Mouse (Mus musculus) hindbrain, embryonic 14.5 days (tissue): Measurements from ENCODE around the gene Ms4a4d. TPM values are rescaled to one million over a fixed set of nuclear protein-coding genes. Genes with fewer than 3 reads are reported as not detected.

Source experiments
- polyA plus RNA-seq: library from polyadenylated mRNA; unstranded; fragments of >200 nt; fragmentation: Nextera tagmentation; extraction: Ambion mirVana; gene quantifications from 2 replicates; pipeline ENCODE4 v1.2.1, GENCODE M21; 2014

The Ms4a4d gene
- polyA plus RNA-seq, 1 experiment from 2014 or later: not detected

Other genes with a start within 250 kb of the Ms4a4d start
- gene Ms4a14, start 222.3 kb upstream of the Ms4a4d start, polyA plus RNA-seq: 0.05 TPM in 2 replicates
- 4.0 and 4.5 TPM in 2 replicates for gene Ms4a7, start 200.7 kb upstream of the Ms4a4d start, polyA plus RNA-seq
- gene Ms4a4a, start 161.3 kb upstream of the Ms4a4d start, polyA plus RNA-seq: 1.2 and 1.7 TPM in 2 replicates
- gene Ms4a4c, start 132.0 kb upstream of the Ms4a4d start, polyA plus RNA-seq: 0.11 TPM in 1 of 2 replicates, not detected in the other
- gene Ms4a4b, start 93.2 kb upstream of the Ms4a4d start, polyA plus RNA-seq: not detected in 2 replicates
- 1.3 and 2.2 TPM in 2 replicates for gene Ms4a6c, start 67.4 kb upstream of the Ms4a4d start, polyA plus RNA-seq
- not detected in 2 replicates for gene Gm8369, start 50.9 kb upstream of the Ms4a4d start, polyA plus RNA-seq
- gene Ms4a6b, start 20.3 kb upstream of the Ms4a4d start, polyA plus RNA-seq: 1.4 and 3.3 TPM in 2 replicates
- gene Ms4a6d, start 68.0 kb downstream of the Ms4a4d start, polyA plus RNA-seq: 3.4 and 3.6 TPM in 2 replicates
- gene Ms4a2, start 86.9 kb downstream of the Ms4a4d start, polyA plus RNA-seq: 0.16 TPM in 1 of 2 replicates, not detected in the other
- not detected in 2 replicates for gene Ms4a3, start 104.0 kb downstream of the Ms4a4d start, polyA plus RNA-seq
- not detected in 2 replicates for gene Oosp2, start 123.8 kb downstream of the Ms4a4d start, polyA plus RNA-seq
- gene Oosp1, start 154.3 kb downstream of the Ms4a4d start, polyA plus RNA-seq: not detected in 2 replicates
- not detected in 2 replicates for gene Oosp3, start 160.3 kb downstream of the Ms4a4d start, polyA plus RNA-seq
- not detected in 2 replicates for gene Gif, start 210.8 kb downstream of the Ms4a4d start, polyA plus RNA-seq
- gene Mrpl16, start 233.6 kb downstream of the Ms4a4d start, polyA plus RNA-seq: 50.8 and 53.1 TPM in 2 replicates